Mouse (Mus musculus) intestine, embryonic 16.5 days (tissue): ENCODE measurements at regions not wholly inside any gene's neighbourhood (a gene's known extent, or its start where the extent isn't known, plus 50 kb on each side); places are given as distances from the start of the nearest gene placed in this dataset.
"Not testable (repeated sequence)": the region's sequence is repeated elsewhere in the genome, so short reads cannot be mapped to it uniquely, and the experiment has no call there.

Source experiments
- ATAC-seq: fragments of 200-750 bp; cut with Nextera tagmentation; 2 replicates; pipeline ENCODE4 v1.8.0; 2017; ENCODE audit warnings: moderate TSS enrichment, moderate library complexity
- H3K27ac ChIP-seq: fragments of 300-500 bp; sonication (generic); 2 replicates; pipeline ENCODE4 v1.5.1; 2014; ENCODE audit warnings: mild to moderate bottlenecking, low read length
- H3K27me3 ChIP-seq: fragments of 300-500 bp; sonication (generic); replicated peaks from 2 replicates; pipeline ENCODE4 v1.6.1; 2014; ENCODE audit warnings: low read length, control low read depth, mixed read lengths; ENCODE audit not compliant: control insufficient read depth, insufficient read depth
- H3K36me3 ChIP-seq: fragments of 300-500 bp; sonication (generic); 2 replicates; pipeline ENCODE4 v1.6.1; 2014; ENCODE audit warnings: low read length, control low read depth; ENCODE audit not compliant: control insufficient read depth, insufficient read depth
- H3K4me1 ChIP-seq: fragments of 300-500 bp; sonication (generic); 2 replicates; pipeline ENCODE4 v1.6.1; 2014; ENCODE audit warnings: low read length, control low read depth, mixed read lengths; ENCODE audit not compliant: control insufficient read depth, insufficient read depth
- H3K4me2 ChIP-seq: fragments of 300-500 bp; sonication (generic); 2 replicates; pipeline ENCODE4 v1.6.1; 2014; ENCODE audit warnings: low read depth, low read length, control low read depth
- H3K4me3 ChIP-seq: fragments of 300-500 bp; sonication (generic); 2 replicates; pipeline ENCODE4 v1.5.1; 2014; ENCODE audit warnings: mild to moderate bottlenecking, low read length
- H3K9ac ChIP-seq: fragments of 300-500 bp; sonication (generic); 2 replicates; pipeline ENCODE4 v1.6.1; 2014; ENCODE audit warnings: low read depth, low read length
- H3K9me3 ChIP-seq: fragments of 300-500 bp; sonication (generic); 2 replicates; pipeline ENCODE4 v1.6.1; 2016; ENCODE audit warnings: low read length, control low read depth; ENCODE audit not compliant: control insufficient read depth
- WGBS: fragments of 180-500 bp; shearing (Covaris S2); extraction: QIAGEN DNeasy Blood & Tissue Kit; methylation state at CpG from one replicate; pipeline ENCODE4 v1.1.7; 2014; 5-methylcytosine and 5-hydroxymethylcytosine counted together

GRCm38 (mm10) chr10:14977268-14978000 is 259.4 kb upstream of the Gje1 start:
- no peak overlapping the region for H3K4me2 ChIP-seq
- H3K9ac ChIP-seq: no peak overlapping the region
- no peaks in the 10 kb centered on the region for H3K9me3 ChIP-seq
- no peak overlapping the region for H3K27ac ChIP-seq
- no peak overlapping the region for H3K4me3 ChIP-seq
- WGBS: 52% methylated on average over 2 of the region's 2 CpGs
- H3K27me3 ChIP-seq: no peaks in the 10 kb centered on the region
- ATAC-seq: no peak
- H3K36me3 ChIP-seq: no peaks in the 10 kb centered on the region
- H3K4me1 ChIP-seq: no peaks in the 10 kb centered on the region

- Histone ChIP-seq H3K27ac (no peak overlapping the region), H3K27me3 (no peaks in the 10 kb centered on the region), H3K4me1 (no peaks in the 10 kb centered on the region), H3K36me3 (no peaks in the 10 kb centered on the region), H3K4me2 (no peak overlapping the region), H3K9me3 (no peaks in the 10 kb centered on the region), H3K9ac (no peak overlapping the region), H3K4me3 (no peak overlapping the region)
- no peak for ATAC-seq
These were observed 251.7 kb upstream of the Gje1 start for GRCm38 (mm10) chr10:14969726-14970125.

- Histone ChIP-seq H3K9me3 (no peaks in the 10 kb centered on the region), H3K27me3 (no peaks in the 10 kb centered on the region), H3K4me2 (no peak overlapping the region), H3K36me3 (no peaks in the 10 kb centered on the region), H3K27ac (no peak overlapping the region), H3K9ac (no peak overlapping the region), H3K4me3 (no peak overlapping the region), H3K4me1 (no peaks in the 10 kb centered on the region)
- ATAC-seq: no peak
- 51% methylated on average over 1 of the region's 1 CpGs for WGBS
These were observed 249.6 kb upstream of the Gje1 start for GRCm38 (mm10) chr10:14967645-14968044.

GRCm38 (mm10) chr10:14966771-14967170 is 248.8 kb upstream of the Gje1 start:
- not testable (repeated sequence) for H3K27me3 ChIP-seq, H3K9ac ChIP-seq, H3K4me2 ChIP-seq, H3K36me3 ChIP-seq, ATAC-seq, H3K27ac ChIP-seq, H3K4me3 ChIP-seq, H3K4me1 ChIP-seq, H3K9me3 ChIP-seq
- WGBS: 78% methylated on average over 3 of the region's 3 CpGs

DNA sequence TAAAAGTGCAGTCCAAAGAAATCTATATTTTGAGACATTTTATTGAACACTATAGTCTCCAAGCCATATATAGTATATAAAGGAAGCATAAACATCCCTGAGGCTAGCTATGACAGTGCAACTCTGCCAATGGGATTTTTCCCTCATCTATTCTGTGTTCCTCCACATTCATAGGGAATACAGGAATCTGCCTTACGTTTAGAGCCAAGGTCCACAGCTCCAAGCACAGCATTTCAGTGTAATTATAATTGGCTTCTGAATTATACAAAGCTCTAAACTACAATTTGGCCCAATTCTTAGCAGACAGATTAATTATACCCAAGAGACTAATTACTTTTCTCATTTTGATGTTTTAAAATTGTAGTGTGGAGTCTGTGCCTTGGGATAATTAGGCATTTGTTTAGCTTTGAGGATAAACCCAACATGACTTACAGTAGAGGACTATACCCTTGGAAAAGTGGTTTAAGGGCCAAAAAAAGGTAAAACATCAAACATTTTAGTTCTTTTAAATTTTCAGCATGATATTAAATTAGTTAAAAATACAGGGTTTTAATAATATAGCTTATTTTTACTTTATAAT is 235.0 kb upstream of the Gje1 start:
- no peak overlapping the region for H3K4me3 ChIP-seq
- no peak for ATAC-seq
- H3K9me3 ChIP-seq: no peaks in the 10 kb centered on the region
- no peak overlapping the region for H3K4me2 ChIP-seq
- no peak overlapping the region for H3K9ac ChIP-seq
- no peaks in the 10 kb centered on the region for H3K4me1 ChIP-seq
- no peak overlapping the region for H3K27ac ChIP-seq
- no peaks in the 10 kb centered on the region for H3K36me3 ChIP-seq
- 52% methylated on average over 1 of the region's 1 CpGs for WGBS
- no peaks in the 10 kb centered on the region for H3K27me3 ChIP-seq

GRCm38 (mm10) chr10:14941875-14942274 is 223.9 kb upstream of the Gje1 start:
- Histone ChIP-seq H3K9ac (no peak overlapping the region), H3K27me3 (no peaks in the 10 kb centered on the region), H3K4me2 (no peak overlapping the region), H3K9me3 (no peaks in the 10 kb centered on the region), H3K36me3 (no peaks in the 10 kb centered on the region), H3K27ac (no peak overlapping the region), H3K4me1 (no peaks in the 10 kb centered on the region), H3K4me3 (no peak overlapping the region)
- 42% methylated on average over 2 of the region's 2 CpGs for WGBS
- ATAC-seq: peak; percentile 48; the same call in 1 of the 2 replicates
